Mouse (Mus musculus) midbrain, postnatal 0 days (tissue): ENCODE results near the gene Tbcel. TPM values are rescaled to one million over a fixed set of nuclear protein-coding genes. Genes with fewer than 3 reads are reported as not detected.

Experiments
- ATAC-seq: fragments of 200-750 bp; cut with Nextera tagmentation; 2 replicates; pipeline ENCODE4 v1.8.0; 2017; ENCODE audit warnings: moderate number of reproducible peaks, mild to moderate bottlenecking, moderate TSS enrichment, moderate library complexity; ENCODE audit not compliant: low FRiP score
- DNase-seq: peaks from one replicate; pipeline ENCODE4 v3.0.0-alpha.2; 2015; ENCODE audit warnings: low spot score
- H3K27ac ChIP-seq: fragments of 300-500 bp; sonication (generic); 2 replicates; pipeline ENCODE4 v1.5.1; 2014; ENCODE audit warnings: low read depth, mild to moderate bottlenecking, low read length, mixed read lengths
- H3K27me3 ChIP-seq: fragments of 300-500 bp; sonication (generic); 2 replicates; pipeline ENCODE4 v1.6.1; 2014; ENCODE audit warnings: low read length, control low read depth, mixed read lengths; ENCODE audit not compliant: insufficient read depth
- H3K36me3 ChIP-seq: fragments of 300-500 bp; sonication (generic); 2 replicates; pipeline ENCODE4 v1.6.1; 2014; ENCODE audit warnings: low read length, control low read depth, mixed read lengths; ENCODE audit not compliant: insufficient read depth
- H3K4me1 ChIP-seq: fragments of 300-500 bp; sonication (generic); 2 replicates; pipeline ENCODE4 v1.6.1; 2014; ENCODE audit warnings: mild to moderate bottlenecking, control low read depth, antibody characterized with exemption, low read length, mixed read lengths; ENCODE audit not compliant: insufficient read depth
- H3K4me2 ChIP-seq: fragments of 300-500 bp; sonication (generic); 2 replicates; pipeline ENCODE4 v1.6.1; 2014; ENCODE audit warnings: low read depth, mild to moderate bottlenecking, low read length, mixed read lengths; ENCODE audit not compliant: poor library complexity, severe bottlenecking
- H3K4me3 ChIP-seq: fragments of 300-500 bp; sonication (generic); 2 replicates; pipeline ENCODE4 v1.5.1; 2014; ENCODE audit warnings: low read depth, mild to moderate bottlenecking, low read length, moderate library complexity
- H3K9ac ChIP-seq: fragments of 300-500 bp; sonication (generic); replicated peaks from 2 replicates; pipeline ENCODE4 v1.6.1; 2014; ENCODE audit warnings: mild to moderate bottlenecking, low read length, moderate library complexity, mixed read lengths; ENCODE audit not compliant: poor library complexity, severe bottlenecking
- H3K9me3 ChIP-seq: fragments of 300-500 bp; sonication (generic); 2 replicates; pipeline ENCODE4 v1.6.1; 2016; ENCODE audit warnings: low read length, control low read depth
- CTCF ChIP-seq: IDR thresholded peaks from 2 replicates; pipeline ENCODE4 v1.5.1; 2016; ENCODE audit warnings: antibody characterized with exemption, mild to moderate bottlenecking
- WGBS: fragments of 180-500 bp; shearing (Covaris S2); extraction: QIAGEN DNeasy Blood & Tissue Kit; methylation state at CpG from one replicate; pipeline ENCODE4 v1.1.7; 2014; 5-methylcytosine and 5-hydroxymethylcytosine counted together
- polyA plus RNA-seq: library from polyadenylated mRNA; unstranded; fragments of >200 nt; fragmentation: Nextera tagmentation; extraction: Ambion mirVana; gene quantifications from 2 replicates; pipeline ENCODE4 v1.2.1, GENCODE M21; 2015
- total RNA-seq: library from RNA; depleted of rRNA; stranded (reverse); fragments of >200 nt; gene quantifications from 2 replicates; pipeline ENCODE4 v1.2.3, GENCODE M21; 2014

Gene Tbcel
- total and polyA plus RNA-seq, 2 experiments from 2014 or later, result 3.0 to 17.2 TPM

DNA sequence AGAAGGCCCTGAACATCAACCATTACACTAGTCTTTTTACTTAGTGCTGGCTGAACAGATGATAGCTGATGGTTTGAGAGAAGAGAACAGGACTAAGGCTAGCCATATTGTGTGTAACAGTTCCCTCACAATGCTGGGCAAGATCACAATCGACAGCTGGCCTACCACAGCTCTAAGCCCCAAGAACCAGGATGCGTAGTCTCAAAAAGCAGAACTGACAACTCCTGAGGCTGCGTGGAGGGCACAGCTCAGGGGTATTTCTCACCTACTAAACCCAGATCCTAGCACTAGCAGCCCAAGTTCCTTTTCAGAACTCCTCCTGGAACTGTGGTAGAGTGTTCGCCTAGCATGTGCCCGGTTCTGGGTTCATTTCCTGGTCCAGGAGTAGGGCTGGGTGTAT is 39.2 kb downstream of the Tbcel start:
- H3K4me1 ChIP-seq, result peaks cover 7% of the 10 kb centered on the region
- H3K4me3 ChIP-seq, result no peak overlapping the region
- no peak overlapping the region for H3K4me2 ChIP-seq
- H3K9me3 ChIP-seq, result no peaks in the 10 kb centered on the region
- no peaks in the 10 kb centered on the region for H3K27me3 ChIP-seq
- ATAC-seq (no peak), DNase-seq (no peak)
- TF ChIP-seq CTCF, result no peak
- no peak overlapping the region for H3K27ac ChIP-seq
- no peak overlapping the region for H3K9ac ChIP-seq
- WGBS, result 97% methylated on average over 5 of the region's 5 CpGs
- H3K36me3 ChIP-seq, result 0 out of 2 replicates have a peak, but pooled peaks cover 4% of the 10 kb centered on the region

GRCm38 (mm10) chr9:42467116-42467815 is 40.3 kb downstream of the Tbcel start:
- 87% methylated on average over 12 of the region's 12 CpGs for WGBS
- DNase-seq (no peak), ATAC-seq (no peak)
- Histone ChIP-seq H3K9ac (no peak overlapping the region), H3K4me2 (no peak overlapping the region), H3K4me1 (peaks cover 7% of the 10 kb centered on the region), H3K4me3 (no peak overlapping the region), H3K27ac (no peak overlapping the region), H3K9me3 (no peaks in the 10 kb centered on the region), H3K36me3 (0 out of 2 replicates have a peak, but pooled peaks cover 4% of the 10 kb centered on the region), H3K27me3 (no peaks in the 10 kb centered on the region)
- no peak for TF ChIP-seq CTCF

- ATAC-seq (no peak), DNase-seq (no peak)
- Histone ChIP-seq H3K4me3 (no peak overlapping the region), H3K36me3 (0 out of 2 replicates have a peak, but pooled peaks cover 4% of the 10 kb centered on the region), H3K4me2 (no peak overlapping the region), H3K27ac (no peak overlapping the region), H3K4me1 (peaks cover under 1% of the 10 kb centered on the region; the same call in 1 of the 2 replicates), H3K27me3 (no peaks in the 10 kb centered on the region), H3K9ac (no peak overlapping the region), H3K9me3 (no peaks in the 10 kb centered on the region)
- no peak for TF ChIP-seq CTCF
- 86% methylated on average over 5 of the region's 5 CpGs for WGBS
Observed at GRCm38 (mm10) chr9:42465661-42466091, 41.9 kb downstream of the Tbcel start.

DNA sequence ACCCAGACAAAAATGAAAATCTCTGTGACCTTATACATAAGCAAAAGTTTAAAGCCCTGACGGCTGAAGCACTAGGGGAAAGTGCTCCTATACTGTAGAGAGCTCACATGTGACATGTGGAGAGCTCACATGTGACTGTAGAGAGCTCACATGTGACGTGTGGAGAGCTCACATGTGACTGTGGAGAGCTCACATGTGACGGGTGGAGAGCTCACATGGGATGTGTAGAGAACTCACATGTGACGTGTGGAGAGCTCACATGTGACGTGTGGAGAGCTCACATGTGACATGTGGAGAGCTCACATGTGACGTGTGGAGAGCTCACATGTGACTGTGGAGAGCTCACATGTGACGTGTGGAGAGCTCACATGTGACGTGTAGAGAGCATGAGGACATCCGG is 43.4 kb downstream of the Tbcel start:
- no peaks in the 10 kb centered on the region for H3K9me3 ChIP-seq
- H3K4me1 ChIP-seq, result no peaks in the 10 kb centered on the region
- TF ChIP-seq CTCF, result no peak
- no peak overlapping the region for H3K27ac ChIP-seq
- H3K4me3 ChIP-seq, result no peak overlapping the region
- DNase-seq (no peak), ATAC-seq (no peak)
- no peak overlapping the region for H3K9ac ChIP-seq
- WGBS, result 89% methylated on average over 9 of the region's 9 CpGs
- H3K27me3 ChIP-seq, result no peaks in the 10 kb centered on the region
- H3K36me3 ChIP-seq, result 0 out of 2 replicates have a peak, but pooled peaks cover 4% of the 10 kb centered on the region
- H3K4me2 ChIP-seq, result no peak overlapping the region

DNA sequence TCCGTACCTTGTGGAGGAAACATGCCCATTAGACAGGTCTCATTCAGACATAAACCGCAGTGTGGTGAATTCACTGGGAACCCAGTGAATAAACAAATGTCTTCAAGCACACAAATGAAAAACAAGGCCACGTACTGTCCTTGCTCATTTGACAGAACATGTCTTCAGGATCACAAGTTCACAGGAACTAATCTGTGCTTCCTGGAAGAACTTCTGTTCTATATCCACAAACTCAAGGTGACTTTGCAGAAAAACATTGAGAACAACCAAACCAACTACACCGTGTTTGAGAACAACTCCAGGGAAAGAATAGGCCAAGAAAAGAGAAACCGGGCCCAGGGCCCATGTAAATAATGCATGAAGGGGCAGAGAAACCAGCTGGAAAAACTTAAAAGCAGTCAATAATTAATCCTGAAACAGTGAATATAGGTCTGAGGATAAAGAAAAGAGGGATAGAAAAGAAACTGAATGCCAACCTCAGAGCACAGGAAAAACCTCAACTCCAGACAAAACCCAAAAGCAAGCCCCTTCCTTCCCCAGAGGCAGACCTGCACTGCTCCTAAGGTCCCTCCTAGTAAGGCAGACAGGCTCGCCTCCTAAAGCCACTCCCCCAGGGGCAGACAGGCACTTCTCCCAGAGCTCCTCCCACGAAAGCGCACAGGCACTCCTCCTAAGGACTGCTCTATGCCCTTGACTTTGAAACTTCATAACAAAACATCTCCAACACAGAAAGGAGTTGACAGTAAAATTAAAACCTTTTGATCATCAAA is 44.2 kb downstream of the Tbcel start:
- no peak for ATAC-seq
- Histone ChIP-seq H3K36me3 (0 out of 2 replicates have a peak, but pooled peaks cover 2% of the 10 kb centered on the region), H3K9ac (no peak overlapping the region), H3K4me3 (no peak overlapping the region), H3K27me3 (no peaks in the 10 kb centered on the region), H3K9me3 (no peaks in the 10 kb centered on the region), H3K4me2 (no peak overlapping the region), H3K27ac (no peak overlapping the region), H3K4me1 (no peaks in the 10 kb centered on the region)
- DNase-seq, result no peak
- 46% methylated on average over 8 of the region's 8 CpGs for WGBS
- TF ChIP-seq CTCF, result no peak
